Mouse (Mus musculus) right cerebral cortex, postnatal 25 days (tissue): Measurements from ENCODE around the gene Traf3ip1.
A peak's percentile ranks its signal among the peaks of the same experiment; 100 is the strongest.

Experiments used
- DNase-seq: peaks from one replicate; pipeline ENCODE4 v3.0.0; 2022

Traf3ip1 gene

DNA sequence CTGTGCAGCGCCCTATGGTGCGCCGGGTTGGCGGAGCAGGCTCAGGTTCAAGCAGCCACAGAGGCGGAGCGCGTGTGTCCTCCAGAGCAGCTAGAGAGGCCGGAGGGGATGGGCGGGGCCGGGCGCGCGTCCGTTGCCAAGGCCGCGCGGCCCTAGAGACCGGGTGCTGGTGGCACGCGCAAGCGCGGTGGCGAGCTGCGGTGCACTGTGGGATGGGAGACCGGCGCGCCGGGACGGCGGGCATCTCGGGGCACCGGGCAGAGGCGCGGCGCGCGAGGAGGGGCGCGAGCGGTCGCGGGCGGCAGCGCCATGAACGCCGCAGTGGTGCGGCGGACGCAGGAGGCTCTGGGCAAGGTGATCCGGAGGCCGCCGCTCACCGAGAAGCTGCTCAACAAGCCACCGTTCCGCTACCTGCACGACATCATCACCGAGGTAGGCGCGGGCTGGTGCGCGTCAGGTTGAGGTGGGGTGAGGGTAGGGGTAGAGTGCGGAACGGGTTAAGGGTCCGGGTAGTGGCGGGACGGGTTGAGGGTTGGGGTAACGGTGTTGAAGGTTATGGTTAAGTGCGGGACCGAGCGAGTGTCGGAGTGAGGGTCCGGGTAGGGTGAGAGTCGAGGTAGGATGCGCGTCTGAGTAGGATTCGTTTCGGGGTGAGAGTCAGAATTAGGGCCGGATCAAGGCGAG, at the start of gene Traf3ip1:
Gene Traf3ip1, plus strand, starts transcription at position 191 of the 684 bp plus-strand sequence.
- peak; percentile 90 for DNase-seq

DNA sequence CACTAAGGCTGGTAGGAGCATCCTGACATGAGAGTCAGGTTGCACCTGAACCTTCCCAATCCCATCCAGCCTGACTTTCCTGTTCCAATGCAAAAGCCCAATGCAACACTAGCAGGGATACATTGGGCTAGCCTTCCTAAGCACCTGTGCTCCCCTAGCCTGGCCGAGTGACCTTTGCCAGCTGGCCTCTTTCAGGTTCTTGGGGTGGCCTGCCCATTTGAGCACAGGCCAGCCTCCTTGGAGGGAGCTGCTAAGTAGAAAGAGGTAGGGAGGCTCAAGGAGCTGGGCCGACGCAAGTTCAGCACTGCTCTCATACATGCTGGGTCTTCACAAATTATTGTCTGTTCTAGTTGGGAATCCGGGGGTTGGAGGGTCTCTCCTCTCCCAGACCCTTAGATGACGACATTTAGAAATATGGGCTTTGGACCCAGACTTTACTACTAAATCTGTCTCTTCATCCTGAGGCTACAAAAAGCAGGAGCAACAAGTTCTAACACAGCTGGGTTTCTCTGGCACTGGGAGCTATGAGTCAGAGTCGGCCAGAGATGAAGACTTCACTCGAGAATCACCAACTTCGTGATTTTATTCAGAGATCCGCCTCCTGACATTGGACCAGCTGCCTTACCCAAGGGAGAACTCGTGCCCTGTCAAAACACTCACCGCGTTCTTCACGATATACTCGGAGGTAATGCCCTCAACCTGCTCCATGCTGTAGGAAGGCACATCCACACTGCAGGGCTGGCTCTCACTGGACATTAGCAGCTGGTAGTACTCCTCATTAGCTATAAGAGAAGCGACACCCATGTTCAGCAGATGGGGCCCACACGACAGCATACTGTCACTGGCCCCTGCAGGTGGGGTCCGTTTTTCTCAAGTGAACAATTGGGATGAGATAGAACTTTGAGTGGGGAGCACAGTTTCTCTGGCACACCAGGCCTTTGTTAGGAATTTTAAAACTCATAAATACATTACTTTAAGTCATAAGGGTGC, 49.3 kb upstream of the Traf3ip1 start:
- DNase-seq = no peak

DNA sequence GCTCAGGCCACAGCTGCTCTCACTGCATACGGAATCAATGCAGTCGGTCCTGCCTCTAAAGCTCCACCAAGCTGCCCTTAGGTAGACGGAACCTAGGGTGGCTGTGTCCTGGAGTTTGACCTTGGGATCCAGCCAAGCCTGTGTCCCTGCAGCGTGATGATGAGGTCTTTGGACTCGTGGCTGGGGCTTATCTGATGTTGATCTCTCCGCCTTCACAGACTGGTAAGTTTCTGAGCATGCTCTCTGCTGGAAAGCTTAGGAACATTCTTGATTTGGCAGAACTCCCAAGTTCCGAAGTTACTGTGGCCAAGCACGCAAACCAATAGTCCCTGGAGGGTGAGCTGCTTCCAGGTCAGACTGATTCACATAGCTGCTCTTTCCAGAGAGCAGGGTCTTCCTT, 48.4 kb upstream of the Traf3ip1 start:
- DNase-seq = no peak

- DNase-seq = no peak
Observed at GRCm38 (mm10) chr1:91446511-91446910, 47.9 kb upstream of the Traf3ip1 start.

GRCm38 (mm10) chr1:91448688-91449087, 45.8 kb upstream of the Traf3ip1 start:
- DNase-seq = no peak

- no peak for DNase-seq
Observed at GRCm38 (mm10) chr1:91450851-91451250, 43.6 kb upstream of the Traf3ip1 start.

GRCm38 (mm10) chr1:91451547-91452084, 42.8 kb upstream of the Traf3ip1 start:
- DNase-seq = no peak

DNA sequence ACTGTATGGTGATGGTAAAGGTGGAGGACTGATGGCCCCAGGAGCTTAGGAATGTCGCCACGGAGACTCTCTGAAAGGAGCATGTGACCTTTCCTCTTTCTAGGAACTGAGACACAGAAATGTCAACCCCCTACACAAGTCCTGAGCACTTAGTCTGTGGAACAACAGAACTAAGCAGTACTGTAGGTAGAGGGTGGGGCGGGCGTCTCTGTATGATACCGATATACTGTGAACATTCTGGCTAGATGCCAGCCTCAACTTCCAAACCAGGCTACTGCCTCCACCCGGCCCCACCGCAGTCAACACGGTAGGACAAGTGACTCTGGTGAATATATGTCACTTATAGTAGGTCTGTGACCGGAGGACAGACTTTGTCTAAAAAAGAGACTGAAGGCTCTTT, 40.5 kb upstream of the Traf3ip1 start:
- DNase-seq = no peak

DNA sequence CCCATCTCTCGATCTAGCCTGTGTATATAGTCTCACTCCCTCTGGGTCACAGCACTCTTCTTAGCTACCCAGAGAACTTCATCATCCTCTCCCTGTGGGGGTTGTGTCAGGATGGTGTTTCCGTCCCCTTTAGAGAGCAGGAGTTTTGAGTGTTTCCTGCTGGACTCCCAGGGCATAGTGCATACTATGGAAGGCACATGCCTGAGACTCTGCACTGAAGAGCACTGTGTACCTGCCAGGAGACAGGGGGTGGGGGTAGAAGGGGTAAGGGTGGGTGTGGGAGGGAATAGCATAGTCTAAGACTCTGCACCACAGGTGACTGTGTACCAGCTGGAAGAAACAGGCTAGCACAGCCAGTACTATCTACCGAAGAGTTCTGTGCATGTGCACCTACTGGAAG, 40.1 kb upstream of the Traf3ip1 start:
- no peak for DNase-seq

GRCm38 (mm10) chr1:91454927-91455326, 39.5 kb upstream of the Traf3ip1 start:
- no peak for DNase-seq

GRCm38 (mm10) chr1:91455661-91456161, 38.7 kb upstream of the Traf3ip1 start:
- no peak for DNase-seq

DNA sequence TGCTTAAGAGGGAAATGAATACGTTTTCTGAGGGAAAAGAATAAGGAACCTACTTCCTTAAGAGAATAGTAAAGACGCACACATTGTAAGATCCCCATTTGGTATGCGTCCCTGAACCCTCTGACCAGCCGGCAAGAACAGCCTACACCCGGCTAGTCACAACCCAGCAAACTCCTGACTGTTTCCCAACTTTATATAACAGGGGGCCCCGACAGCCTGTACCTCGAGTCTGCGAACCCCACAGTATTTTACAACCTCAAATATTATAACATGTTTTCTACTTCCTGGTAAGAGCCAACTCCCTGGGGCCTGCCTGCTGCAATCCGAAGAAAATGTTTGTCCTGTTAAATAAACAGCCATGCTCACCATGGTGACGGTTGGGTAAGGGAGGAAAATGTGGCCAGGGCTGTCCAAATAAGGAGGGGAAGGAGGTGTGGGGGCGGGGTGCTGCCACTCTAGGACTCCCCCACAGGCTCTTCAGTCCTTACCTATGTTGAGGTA, 38.1 kb upstream of the Traf3ip1 start:
- DNase-seq = peak; percentile 29

DNA sequence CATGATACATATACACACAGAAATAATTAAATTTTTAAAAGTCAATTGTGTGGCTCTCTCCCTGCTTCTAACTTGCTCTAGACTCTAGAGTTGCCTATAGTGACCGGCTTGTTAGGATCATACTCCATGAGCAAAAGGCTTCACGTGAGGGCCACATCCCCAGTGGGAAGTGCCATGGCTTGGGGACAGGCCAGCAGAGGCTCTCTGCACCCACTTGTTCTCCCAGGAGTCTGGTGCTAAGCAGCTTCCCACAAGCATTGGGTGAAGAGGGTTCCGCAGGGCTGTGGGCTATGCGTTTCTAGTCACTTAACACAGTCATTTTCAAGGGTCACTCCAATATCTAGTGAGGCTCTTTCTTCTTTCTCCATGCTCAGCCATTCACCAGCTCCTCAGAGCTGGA, 37.3 kb upstream of the Traf3ip1 start:
- DNase-seq = no peak

GRCm38 (mm10) chr1:91457698-91458097, 36.7 kb upstream of the Traf3ip1 start:
- peak; percentile 72 for DNase-seq

DNA sequence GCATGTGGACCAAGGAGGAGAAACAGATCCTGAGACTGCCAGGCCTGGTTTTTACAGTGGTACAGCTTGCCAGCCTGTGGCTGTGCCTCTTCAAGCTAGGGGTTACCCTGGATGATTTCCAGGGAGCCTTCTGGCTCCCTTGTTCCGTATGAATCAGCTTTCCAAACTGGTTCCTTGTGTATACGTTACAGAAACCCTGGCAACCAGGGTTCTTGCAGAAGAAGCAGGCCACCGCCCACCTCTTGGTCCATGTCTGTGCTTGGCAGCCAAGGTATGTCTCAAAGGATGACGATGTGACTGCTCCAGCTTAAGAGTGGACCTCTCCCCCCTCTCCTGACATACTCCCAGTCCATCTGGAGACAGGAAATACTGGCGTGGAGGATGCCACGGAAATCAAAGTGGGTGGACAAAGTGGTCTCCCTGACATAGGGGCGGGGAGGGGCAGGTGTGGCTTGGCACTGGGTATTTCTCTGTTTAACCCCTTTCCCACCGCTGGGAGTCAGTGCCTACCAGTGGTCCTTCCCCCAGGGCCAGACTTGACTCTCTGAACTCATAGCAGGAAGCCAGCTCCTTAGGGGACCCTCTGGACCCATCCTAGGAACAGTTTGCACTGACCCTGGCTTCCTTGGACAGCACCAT, 36.1 kb upstream of the Traf3ip1 start:
- peak; percentile 70 for DNase-seq

DNA sequence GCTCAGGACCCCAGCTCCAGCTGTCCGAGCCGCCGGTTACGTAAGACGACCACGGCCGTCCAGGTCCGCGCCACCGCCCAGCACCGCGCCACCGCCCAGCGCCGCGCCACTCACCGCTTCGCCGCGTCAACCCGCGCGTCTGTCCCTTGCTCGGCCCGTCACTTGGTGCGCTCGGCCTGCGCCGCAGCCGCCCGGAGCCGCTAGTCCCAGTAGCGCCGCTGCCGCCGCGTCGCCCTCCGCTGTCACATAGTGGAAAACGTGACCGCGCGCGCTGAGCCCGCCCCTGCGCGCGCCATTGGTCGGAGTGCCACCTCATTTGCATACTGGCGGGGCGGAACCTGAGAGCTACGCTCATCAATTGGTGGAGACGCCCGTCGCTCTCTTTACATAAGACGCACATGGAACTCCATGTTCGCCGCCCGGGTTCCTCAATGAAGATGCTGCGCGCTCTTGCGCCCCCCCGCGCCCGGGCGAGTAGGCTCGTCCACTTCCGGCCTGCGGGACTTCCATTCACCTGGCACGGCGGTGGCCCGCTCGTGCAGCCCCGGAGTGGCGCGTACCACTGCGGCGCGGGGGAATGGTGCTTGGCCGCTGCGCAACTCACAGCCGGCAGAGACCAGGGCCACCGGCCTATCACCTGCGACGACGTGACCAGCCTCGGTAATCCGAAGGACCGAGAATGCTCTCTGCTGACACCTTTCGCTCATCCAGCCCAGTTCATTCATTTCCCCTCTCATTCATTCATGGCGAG, 35.2 kb upstream of the Traf3ip1 start, which contains the start of gene Per2:
Gene Per2, minus strand, starts transcription at position 266 of the 751 bp plus-strand sequence.
- peak; percentile 99 for DNase-seq

- DNase-seq = no peak
Observed at GRCm38 (mm10) chr1:91460069-91460468, 34.4 kb upstream of the Traf3ip1 start.

- no peak for DNase-seq
Observed at GRCm38 (mm10) chr1:91460564-91460963, 33.9 kb upstream of the Traf3ip1 start.

GRCm38 (mm10) chr1:91463336-91463995, 31.0 kb upstream of the Traf3ip1 start:
- DNase-seq = no peak

DNA sequence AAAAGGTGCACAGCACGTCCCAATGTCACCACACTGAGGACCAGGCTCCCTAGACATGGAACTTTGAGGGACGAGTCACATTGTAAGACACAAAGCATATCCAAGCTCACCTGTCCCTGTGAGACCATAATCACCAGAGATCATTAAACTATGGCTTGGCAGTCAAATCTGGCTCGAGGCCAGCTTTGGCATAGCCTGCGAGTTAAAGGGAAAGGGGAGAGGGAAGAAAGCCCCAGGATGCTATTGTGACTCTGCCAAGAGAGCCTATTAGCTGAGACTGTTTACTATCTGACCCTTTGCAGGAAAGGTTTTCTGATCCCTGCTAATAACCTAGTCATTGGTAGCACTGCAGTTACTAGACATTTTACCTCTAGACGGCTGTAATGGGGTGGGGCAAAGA, 30.0 kb upstream of the Traf3ip1 start:
- DNase-seq = no peak

DNA sequence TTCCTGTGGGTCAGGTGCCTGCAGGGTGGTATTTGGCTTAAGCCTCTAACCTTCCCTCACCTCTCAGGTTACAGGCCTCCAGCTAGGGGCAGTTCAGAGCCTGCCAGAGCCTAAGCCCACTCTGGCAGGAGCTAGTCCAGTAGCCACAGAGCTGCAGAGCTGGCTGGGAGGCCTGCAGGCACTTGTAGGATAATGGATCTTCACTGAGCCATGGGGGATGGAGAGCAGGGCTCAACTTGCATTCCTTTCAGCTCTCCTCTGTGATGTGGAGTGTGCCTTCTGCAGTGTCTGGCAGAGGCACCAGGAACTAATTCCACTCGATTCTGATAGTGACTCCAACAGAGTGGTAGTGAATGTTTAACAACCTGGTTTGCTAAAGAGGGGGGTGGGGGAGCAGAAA, 29.2 kb upstream of the Traf3ip1 start:
- no peak for DNase-seq
